Mouse (Mus musculus) hindbrain, embryonic 14.5 days (tissue): ENCODE results near the gene Gm10840. TPM values are rescaled to one million over a fixed set of nuclear protein-coding genes. Genes with fewer than 3 reads are reported as not detected.
"Not testable (repeated sequence)": the region's sequence is repeated elsewhere in the genome, so short reads cannot be mapped to it uniquely, and the experiment has no call there.

Experiments
- ATAC-seq: fragments of 200-750 bp; cut with Nextera tagmentation; 2 replicates; pipeline ENCODE4 v1.8.0; 2017; ENCODE audit warnings: moderate number of reproducible peaks, mild to moderate bottlenecking, moderate TSS enrichment, moderate library complexity; ENCODE audit not compliant: low FRiP score
- DNase-seq: peaks from one replicate; pipeline ENCODE4 v3.0.0-alpha.2; 2015; ENCODE audit warnings: low spot score
- H3K27ac ChIP-seq: fragments of 300-500 bp; sonication (generic); 2 replicates; pipeline ENCODE4 v1.5.1; 2014; ENCODE audit warnings: mild to moderate bottlenecking, moderate library complexity
- H3K27me3 ChIP-seq: fragments of 300-500 bp; sonication (generic); 2 replicates; pipeline ENCODE4 v1.6.1; 2014; ENCODE audit warnings: mild to moderate bottlenecking, low read length, mixed read lengths; ENCODE audit not compliant: control insufficient read depth, insufficient read depth
- H3K36me3 ChIP-seq: fragments of 300-500 bp; sonication (generic); replicated peaks from 2 replicates; pipeline ENCODE4 v1.6.1; 2014; ENCODE audit not compliant: control insufficient read depth, insufficient read depth
- H3K4me1 ChIP-seq: fragments of 300-500 bp; sonication (generic); replicated peaks from 2 replicates; pipeline ENCODE4 v1.6.1; 2014; ENCODE audit warnings: antibody characterized with exemption, low read length, mixed read lengths; ENCODE audit not compliant: control insufficient read depth, insufficient read depth
- H3K4me2 ChIP-seq: fragments of 300-500 bp; sonication (generic); replicated peaks from 2 replicates; pipeline ENCODE4 v1.6.1; 2014; ENCODE audit warnings: mild to moderate bottlenecking, moderate library complexity
- H3K4me3 ChIP-seq: fragments of 300-500 bp; sonication (generic); replicated peaks from 2 replicates; pipeline ENCODE4 v1.5.1; 2014; ENCODE audit warnings: mild to moderate bottlenecking, low read length
- H3K9ac ChIP-seq: fragments of 300-500 bp; sonication (generic); 2 replicates; pipeline ENCODE4 v1.6.1; 2014
- H3K9me3 ChIP-seq: fragments of 300-500 bp; sonication (generic); 2 replicates; pipeline ENCODE4 v1.6.1; 2016; ENCODE audit warnings: low read length; ENCODE audit not compliant: control insufficient read depth
- WGBS: fragments of 180-500 bp; shearing (Covaris S2); extraction: QIAGEN DNeasy Blood & Tissue Kit; methylation state at CpG from one replicate; pipeline ENCODE4 v1.1.7; 2014; 5-methylcytosine and 5-hydroxymethylcytosine counted together
- polyA plus RNA-seq: library from polyadenylated mRNA; unstranded; fragments of >200 nt; fragmentation: Nextera tagmentation; extraction: Ambion mirVana; gene quantifications from 2 replicates; pipeline ENCODE4 v1.2.1, GENCODE M21; 2014

Gm10840 gene
- polyA plus RNA-seq, 1 experiment from 2014 or later: not detected

DNA sequence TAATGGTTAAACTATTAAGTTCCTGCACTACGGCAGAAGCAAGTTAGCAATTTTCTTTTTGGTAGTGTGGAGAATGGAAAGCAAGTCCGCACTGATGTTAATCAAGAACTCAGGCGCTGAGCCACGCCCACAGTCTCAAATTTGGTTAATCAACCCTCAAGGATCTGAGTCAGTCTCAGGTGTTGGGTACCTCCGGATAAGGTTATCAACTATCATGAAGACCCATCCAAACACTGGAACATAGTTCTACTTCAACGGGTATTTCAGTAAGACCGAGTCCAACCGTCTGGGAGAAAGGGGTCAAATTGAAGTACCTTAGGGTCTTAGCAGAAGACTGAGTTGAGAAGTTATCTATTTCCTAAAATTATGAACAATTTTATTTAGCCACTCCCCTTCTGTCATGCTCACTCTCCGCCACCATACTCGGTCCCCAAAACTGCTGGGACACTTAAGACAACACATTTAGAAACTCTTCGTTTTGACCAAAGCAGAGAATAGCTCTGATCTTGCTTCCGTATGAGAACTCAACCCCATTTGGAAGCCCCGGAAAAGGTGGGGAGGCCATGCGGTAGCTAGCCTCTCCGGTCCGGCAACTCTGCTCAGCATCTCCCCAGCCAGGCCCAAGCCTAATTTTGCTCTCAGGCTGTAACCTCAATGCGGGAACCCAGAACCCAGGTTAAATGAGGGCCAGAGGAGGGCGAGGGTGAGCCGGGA, 32.2 kb downstream of the Gm10840 start:
- Histone ChIP-seq H3K27ac (peak overlapping the region; percentile 85), H3K4me2 (peak overlapping the region; percentile 71), H3K36me3 (peaks cover 16% of the 10 kb centered on the region), H3K9ac (peak overlapping the region; percentile 71), H3K4me1 (peaks cover 10% of the 10 kb centered on the region; the same call in 1 of the 2 replicates), H3K4me3 (peak overlapping the region; percentile 69), H3K27me3 (no peaks in the 10 kb centered on the region), H3K9me3 (no peaks in the 10 kb centered on the region)
- ATAC-seq (peak; percentile 71), DNase-seq (no peak)
- 13% methylated on average over 19 of the region's 19 CpGs for WGBS

DNA sequence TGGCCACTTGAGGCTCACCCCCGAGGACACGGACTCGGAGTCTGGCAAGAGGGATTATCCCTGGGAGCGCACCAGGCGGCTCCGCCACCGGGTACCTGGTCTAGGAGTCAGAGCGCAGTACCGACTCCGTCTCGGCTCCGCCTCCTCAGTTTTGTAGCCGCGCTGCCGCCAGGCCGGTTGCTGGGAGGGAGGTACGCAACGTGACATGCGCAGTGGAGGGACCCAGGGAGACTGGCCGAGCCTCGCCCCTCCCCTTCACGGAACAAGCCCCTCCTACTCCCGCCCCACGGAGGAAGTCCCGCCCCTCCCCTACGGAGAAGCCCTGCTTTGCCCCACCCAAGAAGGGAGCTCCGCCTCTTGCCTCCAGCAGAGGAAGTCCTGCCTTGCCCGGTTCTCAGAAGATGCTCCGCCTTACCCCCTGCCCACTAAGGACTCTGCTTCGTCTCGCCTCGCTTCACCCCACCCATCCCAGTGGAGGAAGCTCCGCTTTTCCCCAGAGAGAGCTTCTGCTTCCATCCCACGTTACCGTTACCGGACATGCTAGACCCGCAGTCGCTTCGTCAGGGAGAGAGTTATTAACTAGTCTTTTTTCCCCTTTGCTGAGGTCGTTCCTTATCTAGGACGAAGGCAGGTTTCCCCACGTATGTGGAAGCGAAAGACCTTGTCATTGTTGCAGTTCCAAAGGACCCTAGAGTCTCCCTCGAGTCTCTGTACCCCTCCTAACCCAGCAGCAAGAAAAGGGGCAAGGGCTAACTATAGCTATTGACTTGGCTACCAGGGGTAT, 32.9 kb downstream of the Gm10840 start:
- under 1% methylated on average over 43 of the region's 44 CpGs for WGBS
- Histone ChIP-seq H3K27ac (peak overlapping the region; percentile 85), H3K9ac (peak overlapping the region; percentile 71), H3K27me3 (no peaks in the 10 kb centered on the region), H3K9me3 (no peaks in the 10 kb centered on the region), H3K4me1 (peaks cover 10% of the 10 kb centered on the region; the same call in 1 of the 2 replicates), H3K36me3 (peaks cover 23% of the 10 kb centered on the region), H3K4me3 (peak overlapping the region; percentile 69), H3K4me2 (peak overlapping the region; percentile 71)
- DNase-seq (peak; percentile 94), ATAC-seq (peak; percentile 96)

DNA sequence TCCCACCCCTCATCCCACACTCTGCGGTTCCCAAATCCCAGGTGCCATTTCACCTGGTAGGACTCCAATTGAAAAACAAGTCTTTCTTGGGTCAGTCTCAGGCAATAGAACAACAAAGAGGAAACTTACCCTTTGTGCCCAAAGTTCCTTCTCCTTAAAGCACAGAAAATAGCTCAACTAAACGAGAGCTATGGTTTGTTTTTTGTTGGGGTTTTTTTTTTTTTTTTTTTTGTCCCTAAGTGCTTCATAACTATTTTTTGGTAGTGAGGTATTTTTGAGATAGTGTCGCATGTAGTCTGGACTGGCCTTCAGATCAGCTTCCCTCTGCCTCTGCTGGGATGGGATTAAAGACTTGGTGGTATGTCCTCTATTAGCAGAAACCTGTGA, 33.5 kb downstream of the Gm10840 start:
- ATAC-seq: no peak

DNA sequence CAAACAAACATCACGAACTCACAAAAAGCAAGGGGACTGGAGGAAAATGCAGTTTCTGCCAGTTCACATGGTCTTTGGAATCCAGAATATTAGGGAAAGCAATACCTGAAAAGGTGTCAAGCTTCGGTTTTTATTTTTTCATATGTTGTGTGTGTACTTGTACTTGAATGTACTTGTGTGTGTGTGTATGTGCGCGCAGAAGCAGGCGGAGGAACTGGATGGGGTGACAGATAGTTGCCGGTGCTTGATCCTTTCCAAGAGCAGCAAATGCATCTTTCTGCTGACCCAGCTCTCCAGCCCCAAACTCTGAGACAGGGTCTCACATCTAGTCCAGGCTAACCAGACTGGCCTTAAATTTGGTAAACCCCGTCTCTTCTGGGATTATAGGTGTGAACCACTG, 34.2 kb downstream of the Gm10840 start:
- ATAC-seq: no peak

More for the DNA sequence above, 33.5 kb downstream of the Gm10840 start:
- peak overlapping the region; percentile 64 for H3K4me2 ChIP-seq
- DNase-seq: no peak
- peaks cover 10% of the 10 kb centered on the region; the same call in 1 of the 2 replicates for H3K4me1 ChIP-seq
- peak overlapping the region; percentile 69 for H3K4me3 ChIP-seq
- H3K9ac ChIP-seq: peak overlapping the region; percentile 61
- peak overlapping the region; percentile 85 for H3K27ac ChIP-seq
- H3K9me3 ChIP-seq: no peaks in the 10 kb centered on the region
- peaks cover 29% of the 10 kb centered on the region for H3K36me3 ChIP-seq
- H3K27me3 ChIP-seq: no peaks in the 10 kb centered on the region
- WGBS: 43% methylated on average over 3 of the region's 3 CpGs

DNA sequence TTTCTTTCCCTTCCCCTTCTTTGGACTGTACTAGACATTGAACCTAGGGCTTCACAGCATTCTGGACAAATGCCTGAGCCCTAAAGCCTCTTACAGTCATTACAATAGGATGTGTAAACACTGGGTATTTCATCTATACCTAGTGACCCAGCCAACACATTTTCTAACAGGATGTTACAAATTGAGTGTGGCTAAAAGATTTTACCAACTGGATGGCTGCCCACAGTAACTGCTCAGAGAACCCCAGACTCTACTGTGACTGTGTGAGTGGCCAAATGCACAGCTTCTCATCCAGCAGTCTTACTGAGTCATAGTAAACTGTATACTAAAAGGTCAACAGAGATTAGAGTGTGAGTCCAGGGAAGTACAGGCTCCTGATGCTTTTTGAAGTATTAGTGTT, 34.7 kb downstream of the Gm10840 start:
- Histone ChIP-seq H3K4me3 (no peak overlapping the region), H3K4me2 (no peak overlapping the region), H3K9me3 (no peaks in the 10 kb centered on the region), H3K27me3 (no peaks in the 10 kb centered on the region), H3K27ac (no peak overlapping the region), H3K36me3 (peaks cover 37% of the 10 kb centered on the region), H3K9ac (no peak overlapping the region), H3K4me1 (peaks cover 10% of the 10 kb centered on the region; the same call in 1 of the 2 replicates)
- no peak for DNase-seq
- no peak for ATAC-seq

More for the DNA sequence above, 34.2 kb downstream of the Gm10840 start:
- Histone ChIP-seq H3K9me3 (no peaks in the 10 kb centered on the region), H3K4me1 (peaks cover 10% of the 10 kb centered on the region; the same call in 1 of the 2 replicates), H3K4me2 (no peak overlapping the region), H3K9ac (no peak overlapping the region), H3K27ac (no peak overlapping the region), H3K27me3 (no peaks in the 10 kb centered on the region), H3K36me3 (peaks cover 33% of the 10 kb centered on the region), H3K4me3 (no peak overlapping the region)
- 96% methylated on average over 7 of the region's 7 CpGs for WGBS
- DNase-seq: no peak

DNA sequence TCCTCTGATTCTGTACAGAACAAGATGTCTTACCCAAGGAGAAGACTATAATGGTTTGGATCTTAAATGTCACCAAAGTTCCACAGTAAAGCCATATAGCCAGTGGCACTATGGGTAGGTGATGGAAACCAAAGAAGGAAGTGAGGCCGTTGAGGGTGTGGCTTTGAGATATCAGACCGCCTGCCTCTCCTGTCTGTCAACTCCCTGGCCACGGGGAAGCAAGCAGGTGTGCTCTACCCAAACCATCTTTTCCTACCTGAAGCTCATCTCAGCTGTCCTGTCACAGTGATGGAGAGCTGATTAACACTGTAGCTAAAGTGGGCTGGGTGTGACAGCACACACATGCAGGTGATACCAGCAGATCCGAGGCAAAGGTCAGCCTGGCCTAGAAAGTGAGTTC, 37.6 kb downstream of the Gm10840 start:
- H3K4me2 ChIP-seq: no peak overlapping the region
- no peak overlapping the region for H3K4me3 ChIP-seq
- H3K9me3 ChIP-seq: no peaks in the 10 kb centered on the region
- no peaks in the 10 kb centered on the region for H3K27me3 ChIP-seq
- ATAC-seq: no peak
- 87% methylated on average over 4 of the region's 4 CpGs for WGBS
- no peak overlapping the region for H3K27ac ChIP-seq
- DNase-seq: no peak
- peaks cover 3% of the 10 kb centered on the region; the same call in 1 of the 2 replicates for H3K4me1 ChIP-seq
- H3K9ac ChIP-seq: no peak overlapping the region
- peaks cover 64% of the 10 kb centered on the region for H3K36me3 ChIP-seq

DNA sequence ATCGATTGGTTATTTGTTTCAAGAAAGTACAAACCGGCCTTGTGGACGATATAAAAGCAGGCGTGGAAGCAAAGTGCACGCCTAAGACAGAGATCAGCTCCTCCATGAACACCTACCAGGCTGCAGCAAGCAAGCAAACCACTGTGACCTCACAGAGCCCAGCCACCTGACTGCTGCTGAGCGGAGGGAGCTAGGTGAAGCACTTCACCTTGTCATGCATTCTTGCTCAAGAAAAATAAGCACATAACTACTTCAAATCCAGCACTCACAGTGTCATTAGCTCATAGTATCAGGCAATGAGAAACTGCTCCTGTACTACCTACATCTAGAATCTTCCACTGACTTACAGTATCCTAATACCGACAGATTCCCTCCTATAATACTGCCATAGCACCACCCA, 39.3 kb downstream of the Gm10840 start:
- not testable (repeated sequence) for H3K27me3 ChIP-seq, H3K27ac ChIP-seq, ATAC-seq, H3K4me1 ChIP-seq, H3K9me3 ChIP-seq, H3K4me2 ChIP-seq, DNase-seq, H3K9ac ChIP-seq, H3K4me3 ChIP-seq
- 96% methylated on average over 7 of the region's 7 CpGs for WGBS
- peaks cover 81% of the 10 kb centered on the region for H3K36me3 ChIP-seq

DNA sequence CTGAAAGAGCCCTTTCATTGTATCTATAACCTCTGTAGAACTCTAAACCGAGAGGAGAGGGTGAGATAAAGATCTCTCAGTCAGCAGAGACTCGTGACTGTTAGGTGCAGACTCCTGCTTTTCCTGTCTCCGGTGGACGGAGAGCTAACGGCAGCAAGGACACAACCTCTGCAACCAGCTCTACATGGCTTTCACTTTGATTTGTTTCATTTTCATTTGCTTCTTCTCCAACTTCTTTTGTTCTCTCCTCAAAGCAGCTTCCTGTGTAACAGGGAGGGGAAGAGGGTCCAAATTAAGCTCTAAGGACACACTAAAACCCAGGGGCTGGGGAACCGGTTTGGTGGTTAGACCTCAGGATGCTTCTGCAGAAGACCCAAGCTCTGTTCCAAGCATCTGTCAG, 40.1 kb downstream of the Gm10840 start:
- ATAC-seq (no peak), DNase-seq (no peak)
- Histone ChIP-seq H3K27me3 (no peaks in the 10 kb centered on the region), H3K9me3 (no peaks in the 10 kb centered on the region), H3K27ac (no peak overlapping the region), H3K4me3 (no peak overlapping the region), H3K9ac (no peak overlapping the region), H3K36me3 (peaks cover 88% of the 10 kb centered on the region), H3K4me2 (no peak overlapping the region), H3K4me1 (no peaks in the 10 kb centered on the region)
- WGBS: 85% methylated on average over 6 of the region's 6 CpGs

DNA sequence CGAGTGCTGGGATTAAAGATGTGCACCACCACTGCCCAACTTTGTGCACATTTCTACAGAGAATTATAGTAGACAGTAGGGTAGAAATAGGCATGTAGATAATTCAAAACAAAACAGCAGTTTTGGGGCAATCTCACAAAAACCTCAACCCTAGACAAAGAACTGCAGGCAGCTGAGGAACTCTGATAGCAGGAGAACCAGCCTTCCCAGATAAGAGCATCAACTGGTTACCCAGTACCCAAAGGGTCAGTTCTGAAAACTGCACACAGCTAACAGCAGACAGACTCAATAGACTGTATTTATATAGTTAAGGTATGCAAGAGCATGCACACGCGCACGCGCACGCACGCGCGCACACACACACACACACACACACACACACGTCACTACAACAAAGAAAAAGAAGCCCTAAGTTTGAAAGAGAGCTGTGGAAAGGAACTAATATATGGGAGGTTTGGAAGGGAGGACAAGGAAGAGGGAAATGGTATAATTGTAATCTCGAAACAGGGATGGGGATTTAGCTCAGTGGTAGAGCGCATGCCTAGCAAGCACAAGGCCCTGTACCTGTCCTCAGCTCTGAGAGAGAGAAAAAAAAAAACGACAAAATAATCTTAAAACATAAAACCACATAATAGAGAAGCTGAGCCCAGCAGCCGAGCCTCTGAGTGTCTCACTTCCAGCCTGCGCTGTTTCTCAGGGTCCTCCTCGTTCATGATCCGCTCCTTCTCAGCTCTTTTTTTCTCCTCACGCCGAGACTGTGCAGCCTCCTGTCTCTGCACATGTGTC, 40.9 kb downstream of the Gm10840 start:
- no peaks in the 10 kb centered on the region for H3K27me3 ChIP-seq
- DNase-seq (no peak), ATAC-seq (no peak)
- H3K4me1 ChIP-seq: no peaks in the 10 kb centered on the region
- no peaks in the 10 kb centered on the region for H3K9me3 ChIP-seq
- no peak overlapping the region for H3K27ac ChIP-seq
- peaks cover 93% of the 10 kb centered on the region for H3K36me3 ChIP-seq
- no peak overlapping the region for H3K4me3 ChIP-seq
- H3K9ac ChIP-seq: no peak overlapping the region
- H3K4me2 ChIP-seq: no peak overlapping the region
- 94% methylated on average over 19 of the region's 19 CpGs for WGBS
